Mouse (Mus musculus) E14TG2a.4 (cell line): ENCODE measurements around the gene Cript.

Experiments
- CTCF ChIP-seq: conservative IDR thresholded peaks from 2 replicates; pipeline ENCODE4 v1.5.1; 2014; ENCODE audit warnings: low read length
- NANOG ChIP-seq: IDR thresholded peaks from 2 replicates; pipeline ENCODE4 v1.6.1; 2014; ENCODE audit warnings: borderline replicate concordance, low read length, mixed read lengths
- POU5F1 ChIP-seq: IDR thresholded peaks from 2 replicates; pipeline ENCODE4 v1.6.1; 2014; ENCODE audit warnings: low read length, borderline replicate concordance

GRCm38 (mm10) chr17:86978496-86978895, 46.9 kb upstream of the Cript start:
- TF ChIP-seq CTCF, result no peak
- TF ChIP-seq POU5F1, result no peak
- no peak for TF ChIP-seq NANOG
